Mouse (Mus musculus): ENCODE data around the gene Wdr75.

Gene Wdr75

GRCm38 (mm10) chr1:45794969-45795908 lies at the start of gene Wdr75:
TSS of gene Wdr75 (plus strand) at chr1:45795166.
- in situ Hi-C loops (cut with MboI, MseI): no loop called here

GRCm38 (mm10) chr1:45755902-45756301 lies 39.1 kb upstream of the Wdr75 start:
- in situ Hi-C loops (cut with MboI, MseI): loop anchor here in 1 of 2 experiments (25.0 kb wide), 1 partner anchor 1519 kb away; no protein-coding TSS in a partner anchor

GRCm38 (mm10) chr1:45756707-45757106 lies 38.3 kb upstream of the Wdr75 start:
- in situ Hi-C loops (cut with MboI, MseI): loop anchor here in 1 of 2 experiments (25.0 kb wide), 1 partner anchor 1519 kb away; no protein-coding TSS in a partner anchor

GRCm38 (mm10) chr1:45758011-45758410 lies 37.0 kb upstream of the Wdr75 start:
- in situ Hi-C loops (cut with MboI, MseI): loop anchor here in 1 of 2 experiments (25.0 kb wide), 1 partner anchor 1521 kb away; no protein-coding TSS in a partner anchor

GRCm38 (mm10) chr1:45760667-45761467 lies 34.1 kb upstream of the Wdr75 start:
- in situ Hi-C loops (cut with MboI, MseI): loop anchor here (5.0 to 25.0 kb wide), 4 partner anchors 326 to 1524 kb away; no protein-coding TSS in a partner anchor

- in situ Hi-C loops (cut with MboI, MseI): loop anchor here (5.0 to 25.0 kb wide), 4 partner anchors 327 to 1524 kb away; no protein-coding TSS in a partner anchor
These were observed 33.5 kb upstream of the Wdr75 start for GRCm38 (mm10) chr1:45761468-45761795.

- in situ Hi-C loops (cut with MboI, MseI): loop anchor here (5.0 to 25.0 kb wide), 4 partner anchors 331 to 1528 kb away; no protein-coding TSS in a partner anchor
These were observed 29.3 kb upstream of the Wdr75 start for GRCm38 (mm10) chr1:45765678-45766077.

- in situ Hi-C loops (cut with MboI, MseI): loop anchor here (5.0 to 25.0 kb wide), 4 partner anchors 331 to 1529 kb away; no protein-coding TSS in a partner anchor
These were observed 28.8 kb upstream of the Wdr75 start for GRCm38 (mm10) chr1:45766123-45766522.

- in situ Hi-C loops (cut with MboI, MseI): loop anchor here (5.0 to 25.0 kb wide), 4 partner anchors 333 to 1530 kb away; no protein-coding TSS in a partner anchor
These were observed 27.4 kb upstream of the Wdr75 start for GRCm38 (mm10) chr1:45767533-45767932.

GRCm38 (mm10) chr1:45769321-45769720 lies 25.6 kb upstream of the Wdr75 start:
- in situ Hi-C loops (cut with MboI, MseI): loop anchor here (5.0 to 25.0 kb wide), 4 partner anchors 335 to 1532 kb away; no protein-coding TSS in a partner anchor

- in situ Hi-C loops (cut with MboI, MseI): loop anchor here in 1 of 2 experiments (25.0 kb wide), 1 partner anchor 1533 kb away; no protein-coding TSS in a partner anchor
These were observed 24.9 kb upstream of the Wdr75 start for GRCm38 (mm10) chr1:45770051-45770450.

- in situ Hi-C loops (cut with MboI, MseI): no loop called here
These were observed 14.2 kb upstream of the Wdr75 start for GRCm38 (mm10) chr1:45780606-45781288.

GRCm38 (mm10) chr1:45816889-45817288 lies 21.9 kb downstream of the Wdr75 start:
- in situ Hi-C loops (cut with MboI, MseI): loop anchor here (25.0 kb wide), 1 partner anchor 1855 kb away; no protein-coding TSS in a partner anchor

GRCm38 (mm10) chr1:45818564-45818963 lies 23.6 kb downstream of the Wdr75 start:
- in situ Hi-C loops (cut with MboI, MseI): loop anchor here (25.0 kb wide), 1 partner anchor 1856 kb away; no protein-coding TSS in a partner anchor

- in situ Hi-C loops (cut with MboI, MseI): loop anchor here (25.0 kb wide), 1 partner anchor 1862 kb away; no protein-coding TSS in a partner anchor
These were observed 29.5 kb downstream of the Wdr75 start for GRCm38 (mm10) chr1:45824441-45824840.

GRCm38 (mm10) chr1:45825140-45825539 lies 30.2 kb downstream of the Wdr75 start:
- in situ Hi-C loops (cut with MboI, MseI): loop anchor here (25.0 kb wide), 2 partner anchors 587 to 987 kb away; no protein-coding TSS in a partner anchor

- in situ Hi-C loops (cut with MboI, MseI): loop anchor here (25.0 kb wide), 2 partner anchors 587 to 987 kb away; no protein-coding TSS in a partner anchor
These were observed 30.7 kb downstream of the Wdr75 start for GRCm38 (mm10) chr1:45825630-45826029.

GRCm38 (mm10) chr1:45826148-45826547 lies 31.2 kb downstream of the Wdr75 start:
- in situ Hi-C loops (cut with MboI, MseI): loop anchor here (25.0 kb wide), 2 partner anchors 586 to 986 kb away; no protein-coding TSS in a partner anchor

GRCm38 (mm10) chr1:45826796-45827195 lies 31.8 kb downstream of the Wdr75 start:
- in situ Hi-C loops (cut with MboI, MseI): loop anchor here (25.0 kb wide), 2 partner anchors 586 to 986 kb away; no protein-coding TSS in a partner anchor

Measured in T-helper 17 cell (primary cell).